Mouse (Mus musculus) lung, postnatal 0 days (tissue): ENCODE data around the gene Zfp523.

Experiments used
- CTCF ChIP-seq: IDR thresholded peaks from 2 replicates; pipeline ENCODE4 v1.5.1; 2016; ENCODE audit warnings: antibody characterized with exemption, mild to moderate bottlenecking
- EP300 ChIP-seq: IDR thresholded peaks from 2 replicates; pipeline ENCODE4 v1.6.1; 2016; ENCODE audit warnings: antibody characterized with exemption, mild to moderate bottlenecking, control low read depth

- 0 out of 2 replicates have a peak, but pooled peaks have one; percentile 19 for TF ChIP-seq CTCF
- TF ChIP-seq EP300, result no peak
Observed at GRCm38 (mm10) chr17:28141771-28142699, 34.9 kb upstream of the Zfp523 start, which contains the start of gene Scube3.
